Mouse (Mus musculus) C2C12 (cell line): Measurements from ENCODE around the gene Arfrp1. TPM values are rescaled to one million over a fixed set of nuclear protein-coding genes. Genes with fewer than 3 reads are reported as not detected.

Source experiments
- H3K27me3 ChIP-seq: one replicate; pipeline ENCODE4 v1.6.1; 2011; ENCODE audit not compliant: control insufficient read depth, insufficient read depth, insufficient read length
- H3K36me3 ChIP-seq: one replicate; pipeline ENCODE4 v1.6.1; 2011; ENCODE audit not compliant: control insufficient read depth, insufficient read depth
- H3K4me3 ChIP-seq: one replicate; pipeline ENCODE4 v1.5.1; 2011; ENCODE audit warnings: mild to moderate bottlenecking, control low read depth; ENCODE audit not compliant: poor library complexity, insufficient read depth, severe bottlenecking
- H3K79me2 ChIP-seq: one replicate; pipeline ENCODE4 v1.6.1; 2011; ENCODE audit not compliant: control insufficient read depth, insufficient read depth
- H3K79me3 ChIP-seq: one replicate; pipeline ENCODE4 v1.6.1; 2011; ENCODE audit warnings: low read depth, control low read depth
- H3ac ChIP-seq: one replicate; pipeline ENCODE3; 2011; ENCODE audit warnings: low read depth; ENCODE audit not compliant: control insufficient read depth, insufficient read length
- CEBPB ChIP-seq: IDR thresholded peaks from one replicate; pipeline ENCODE4 v1.6.1; 2011; ENCODE audit warnings: low read depth, mild to moderate bottlenecking, control low read depth, moderate library complexity
- CTCF ChIP-seq: IDR thresholded peaks from one replicate; pipeline ENCODE4 v1.5.1; 2011; ENCODE audit not compliant: control insufficient read depth, insufficient read depth, insufficient read length
- FOSL1 ChIP-seq: IDR thresholded peaks from one replicate; pipeline ENCODE4 v1.8.0; 2011; ENCODE audit warnings: mild to moderate bottlenecking, low read length; ENCODE audit not compliant: poor library complexity, insufficient read depth, severe bottlenecking
- MAX ChIP-seq: IDR thresholded peaks from one replicate; pipeline ENCODE4 v1.6.1; 2011; ENCODE audit warnings: mild to moderate bottlenecking, control low read depth
- MYOD1 ChIP-seq: IDR thresholded peaks from one replicate; pipeline ENCODE4 v1.6.1; 2011; ENCODE audit warnings: low read depth; ENCODE audit not compliant: control insufficient read depth, insufficient read length
- MYOG ChIP-seq: IDR thresholded peaks from one replicate; pipeline ENCODE4 v1.6.1; 2011; ENCODE audit not compliant: control insufficient read depth, insufficient read length; ENCODE audit errors: extremely low read depth
- USF1 ChIP-seq: IDR thresholded peaks from one replicate; pipeline ENCODE4 v1.6.1; 2011; ENCODE audit warnings: low read depth, mild to moderate bottlenecking, control low read depth, moderate library complexity
- long read RNA-seq, 2 experiments: library from polyadenylated mRNA; unstranded; transcript quantifications; one replicate each; pipeline ENCODE4 v2.0.0; 2019 to 2020
- polyA plus RNA-seq: library from polyadenylated mRNA; unstranded; fragments of >200 nt; fragmentation: generic; extraction: Trizol; gene quantifications from one replicate; pipeline ENCODE4 v1.2.1, GENCODE M21; 2012; ENCODE audit warnings: missing spikeins

Gene Arfrp1
- polyA plus RNA-seq, result 45.9 TPM
- long read RNA-seq, experiment 1, transcript Arfrp1-203 (8 exons, 2,447 nt), result major isoform, 30 of 45 reads
- long read RNA-seq, experiment 1, partial matches to known transcripts, result 1 of 45 reads
- long read RNA-seq, experiment 1, other reads (novel, unspliced or antisense), result 8 of 45 reads
- long read RNA-seq, experiment 2, transcript Arfrp1-212 (7 exons, 2,318 nt), result minor isoform, 18 of 140 reads
- long read RNA-seq, experiment 2, transcript Arfrp1-203 (8 exons, 2,447 nt), result major isoform, 66 of 140 reads
- long read RNA-seq, experiment 2, partial matches to known transcripts, result 4 of 140 reads
- long read RNA-seq, experiment 2, other reads (novel, unspliced or antisense), result 52 of 140 reads

DNA sequence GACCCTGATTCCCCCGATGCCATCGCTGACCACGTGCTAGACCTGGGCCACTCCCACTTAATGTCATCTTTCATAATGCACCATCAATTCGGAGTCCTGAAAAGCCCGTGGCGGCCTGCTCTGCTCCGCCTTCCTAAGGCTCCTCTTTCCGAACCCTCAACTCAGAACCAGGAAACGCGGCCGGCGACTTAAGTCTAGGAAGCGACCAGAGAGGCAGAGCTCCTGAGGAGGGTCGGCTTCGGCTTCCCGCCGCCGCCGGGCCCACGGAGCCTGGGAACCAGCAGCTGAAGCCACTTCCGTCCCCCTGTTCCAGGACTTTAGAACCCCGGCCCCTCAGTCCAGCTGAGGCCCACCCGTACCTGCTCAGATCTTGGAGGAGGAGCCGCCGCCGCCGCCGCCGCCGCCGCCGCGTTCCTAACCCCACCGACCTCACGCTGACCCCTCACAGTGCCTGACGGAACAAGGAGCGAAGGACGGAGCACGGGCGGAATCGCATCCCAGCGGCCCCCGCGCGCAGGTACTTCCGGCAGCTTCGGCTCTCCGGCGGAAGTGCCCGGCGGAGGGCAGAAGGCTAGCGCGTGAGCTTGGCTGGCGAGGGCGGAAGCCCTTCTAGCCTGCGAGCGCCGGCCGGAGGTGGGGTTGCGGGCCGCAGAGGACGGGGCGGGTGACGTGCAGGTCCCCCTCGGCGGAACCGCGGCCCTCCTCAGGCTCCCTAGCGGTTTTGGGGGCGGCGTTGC is at the start of gene Arfrp1, which contains the start of gene Zgpat:
Arfrp1 (minus strand) TSS at position 545 of the 737 bp plus-strand sequence.
Zgpat (plus strand) TSS at position 69 of the 737 bp plus-strand sequence.
- Histone ChIP-seq H3K4me3 (peak within 1 kb of the TSS; percentile 78), H3K27me3 (no peaks in the 10 kb centered on the region), H3K79me2 (peaks cover 89% of the 10 kb centered on the region), H3ac (peak within 1 kb of the TSS; percentile 95), H3K79me3 (peaks cover 67% of the 10 kb centered on the region), H3K36me3 (peaks cover 56% of the 10 kb centered on the region)
- TF ChIP-seq MAX (peak; percentile 74), FOSL1 (no peak), USF1 (peak; percentile 72)

DNA sequence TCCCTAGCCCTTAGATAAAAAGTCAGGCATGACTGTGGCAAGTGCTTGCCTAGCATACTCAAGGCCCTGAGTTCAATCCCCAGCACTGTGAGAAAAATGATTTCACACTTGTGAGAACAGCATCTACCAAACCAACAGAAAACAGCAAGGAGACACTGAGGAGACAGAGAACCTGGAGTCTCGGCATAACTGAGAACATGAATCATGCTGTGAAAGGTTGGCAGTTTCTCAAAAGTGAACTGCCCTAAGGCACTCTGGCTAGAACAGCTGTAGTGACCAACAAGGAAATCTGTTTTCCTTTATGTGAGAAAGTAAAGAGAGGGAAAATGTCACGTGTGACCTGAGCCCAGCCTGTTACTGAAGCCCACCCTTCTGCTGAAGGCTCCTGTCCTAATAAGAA is 47.9 kb upstream of the Arfrp1 start:
- no peak overlapping the region for H3ac ChIP-seq
- H3K4me3 ChIP-seq, result no peak overlapping the region
- no peaks in the 10 kb centered on the region for H3K27me3 ChIP-seq
- no peaks in the 10 kb centered on the region for H3K79me3 ChIP-seq
- no peaks in the 10 kb centered on the region for H3K79me2 ChIP-seq
- TF ChIP-seq FOSL1 (no peak), MYOD1 (no peak)
- H3K36me3 ChIP-seq, result no peaks in the 10 kb centered on the region

DNA sequence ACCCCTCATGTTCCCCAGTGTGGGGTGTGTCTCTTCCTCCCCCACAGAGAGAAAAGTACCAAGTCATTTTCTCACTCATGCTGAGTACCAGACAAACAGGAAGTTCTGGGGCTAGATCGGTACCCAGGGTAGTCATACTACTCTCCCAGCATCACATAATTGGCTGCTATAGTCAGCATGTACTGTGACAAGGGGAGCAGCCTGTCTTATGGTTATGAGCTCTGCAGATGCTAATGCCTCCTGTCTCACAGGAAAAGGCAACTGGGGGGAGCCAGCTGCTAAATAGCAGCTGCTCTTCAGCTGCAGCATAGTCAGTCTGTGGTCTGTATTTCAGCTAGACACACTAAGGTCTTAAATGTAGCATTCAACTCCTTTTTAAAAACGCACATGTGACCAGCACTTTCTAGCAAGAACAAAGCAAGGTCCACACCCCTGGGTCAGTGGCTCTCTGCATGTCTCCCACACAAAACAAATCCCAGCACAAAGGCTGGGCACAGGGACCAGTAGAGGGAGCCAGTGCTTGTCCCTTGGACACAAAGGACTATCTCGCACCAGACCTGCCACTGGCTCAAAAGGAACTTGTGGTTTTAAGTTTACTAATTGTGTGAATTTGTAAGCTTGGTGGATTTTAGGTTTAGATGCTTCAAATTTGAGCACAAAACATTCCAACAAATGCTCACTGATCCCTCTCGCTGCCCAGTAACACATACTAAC is 45.7 kb upstream of the Arfrp1 start:
- TF ChIP-seq CTCF, result peak; percentile 89
- TF ChIP-seq FOSL1, result no peak
- no peak for TF ChIP-seq CEBPB
- no peak for TF ChIP-seq USF1
- TF ChIP-seq MYOD1, result no peak
- TF ChIP-seq MYOG, result no peak
- TF ChIP-seq MAX, result no peak
- Histone ChIP-seq H3K4me3 (no peak overlapping the region), H3K79me3 (no peaks in the 10 kb centered on the region), H3K27me3 (no peaks in the 10 kb centered on the region), H3K79me2 (no peaks in the 10 kb centered on the region), H3ac (no peak overlapping the region), H3K36me3 (no peaks in the 10 kb centered on the region)

DNA sequence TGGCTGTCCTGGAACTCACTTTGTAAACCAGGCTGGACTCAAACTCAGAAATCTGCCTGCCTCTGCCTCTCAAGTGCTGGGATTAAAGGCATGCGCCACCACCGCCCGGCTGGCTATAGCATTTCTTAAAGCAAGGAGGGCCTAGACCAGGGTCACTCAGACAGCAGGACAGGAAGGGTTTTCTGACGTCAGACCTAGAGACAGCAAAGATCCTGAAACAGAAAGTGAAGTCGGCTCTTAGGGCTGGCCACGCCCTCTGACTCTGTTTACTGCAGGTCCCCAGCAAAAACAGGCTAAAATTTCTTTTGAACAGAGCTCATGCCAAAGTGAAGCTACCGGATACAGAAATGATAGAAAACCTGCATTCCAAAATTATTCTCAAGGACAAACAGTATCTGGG is 44.4 kb upstream of the Arfrp1 start:
- H3K4me3 ChIP-seq, result no peak overlapping the region
- no peak for TF ChIP-seq MYOG
- no peak for TF ChIP-seq CTCF
- TF ChIP-seq MAX, result no peak
- TF ChIP-seq USF1, result no peak
- no peak for TF ChIP-seq FOSL1
- no peak for TF ChIP-seq CEBPB
- TF ChIP-seq MYOD1, result no peak
- no peaks in the 10 kb centered on the region for H3K27me3 ChIP-seq

DNA sequence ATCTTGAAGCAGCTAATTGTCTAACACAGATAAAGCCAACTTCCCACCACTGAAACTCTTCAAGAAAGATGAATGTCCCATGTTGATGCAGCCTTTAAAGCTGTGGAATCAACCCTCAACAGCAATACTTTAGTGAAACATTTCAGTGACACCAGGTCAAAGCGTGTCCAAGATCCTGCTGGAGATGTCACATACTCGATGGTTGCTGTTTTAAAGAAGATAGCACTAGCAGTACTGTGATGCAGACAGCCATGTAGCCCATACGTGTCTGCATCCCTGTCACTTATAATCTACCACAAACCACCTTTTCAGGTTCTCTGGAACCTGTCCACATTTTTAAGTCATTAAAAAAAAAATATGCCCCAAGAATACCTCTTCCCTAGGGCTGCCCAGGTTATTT is 38.5 kb upstream of the Arfrp1 start:
- Histone ChIP-seq H3K79me3 (no peaks in the 10 kb centered on the region), H3K27me3 (no peaks in the 10 kb centered on the region)

More for the DNA sequence above, 44.4 kb upstream of the Arfrp1 start:
- Histone ChIP-seq H3K36me3 (no peaks in the 10 kb centered on the region), H3K79me3 (no peaks in the 10 kb centered on the region), H3K79me2 (no peaks in the 10 kb centered on the region), H3ac (no peak overlapping the region)

More for the DNA sequence above, 38.5 kb upstream of the Arfrp1 start:
- TF ChIP-seq FOSL1 (no peak), CEBPB (no peak), USF1 (no peak), CTCF (no peak), MYOD1 (no peak), MAX (no peak), MYOG (no peak)
- Histone ChIP-seq H3ac (no peak overlapping the region), H3K4me3 (no peak overlapping the region), H3K36me3 (no peaks in the 10 kb centered on the region), H3K79me2 (no peaks in the 10 kb centered on the region)
